Mouse (Mus musculus) C2C12 (cell line): ENCODE data around the gene Spred3.
"Not testable (repeated sequence)": the region's sequence is repeated elsewhere in the genome, so short reads cannot be mapped to it uniquely, and the experiment has no call there.

Experiments used
- CTCF ChIP-seq: IDR thresholded peaks from one replicate; pipeline ENCODE4 v1.5.1; 2011; ENCODE audit not compliant: control insufficient read depth, insufficient read depth, insufficient read length
- MAX ChIP-seq: IDR thresholded peaks from one replicate; pipeline ENCODE4 v1.6.1; 2011; ENCODE audit warnings: mild to moderate bottlenecking, control low read depth
- MYOD1 ChIP-seq: IDR thresholded peaks from one replicate; pipeline ENCODE4 v1.6.1; 2011; ENCODE audit warnings: low read depth; ENCODE audit not compliant: control insufficient read depth, insufficient read length
- MYOG ChIP-seq: IDR thresholded peaks from one replicate; pipeline ENCODE4 v1.6.1; 2011; ENCODE audit not compliant: control insufficient read depth, insufficient read length; ENCODE audit errors: extremely low read depth
- USF1 ChIP-seq: IDR thresholded peaks from one replicate; pipeline ENCODE4 v1.6.1; 2011; ENCODE audit warnings: low read depth, mild to moderate bottlenecking, control low read depth, moderate library complexity

- TF ChIP-seq CTCF, MYOD1, MAX, MYOG, USF1: not testable (repeated sequence)
Observed at GRCm38 (mm10) chr7:29212775-29213560, 42.8 kb upstream of the Spred3 start.
